In the genomic region with DNA sequence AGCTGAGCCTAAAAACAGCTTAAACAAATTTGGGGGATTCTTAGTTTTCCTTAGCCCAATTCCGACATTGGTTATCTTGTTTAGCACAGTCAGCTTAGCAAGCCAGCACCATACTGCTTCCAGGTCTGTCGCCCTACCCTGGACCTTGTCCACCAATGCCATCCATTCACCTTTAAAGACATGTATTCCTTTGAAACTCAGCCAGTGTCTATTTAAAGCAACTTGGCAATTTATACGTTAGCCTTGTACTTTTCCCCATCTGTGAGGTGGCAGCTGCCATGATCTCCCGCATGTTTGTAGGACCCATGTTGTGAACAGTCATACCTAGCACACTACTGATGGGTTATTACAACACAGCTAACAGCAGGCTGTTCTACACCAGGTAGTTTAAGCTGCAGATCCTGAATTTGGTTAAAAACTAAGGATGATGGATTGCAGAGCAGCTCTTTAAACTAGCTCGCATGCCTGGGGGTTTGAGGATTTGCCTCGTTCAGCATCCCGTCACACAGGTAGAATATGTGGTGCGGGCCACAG, we compare ENCODE assay signal across 11 mouse cellular contexts.
"Had no signal": no experiment of that assay in that cellular context is flagged by ENCODE, and none has a peak within 500 bp of the region (broad histone marks: within the 10 kb centered on the region; RNA-seq: fewer than 3 reads in every experiment).

No protein-coding gene starts in this region.

- DNase-seq: kidney, postnatal 10 days; left cerebral cortex, postnatal 4 days; liver, embryonic 13.5 days; liver, postnatal 0 days; right cerebral cortex, postnatal 14 days; thymus, postnatal 4 days had no signal

- H3K4me3 ChIP-seq: limb, embryonic 15.5 days; liver, embryonic 13.5 days; lung, embryonic 15.5 days; midbrain, embryonic 12.5 days; neural tube, embryonic 13.5 days had no signal

- H3K9ac ChIP-seq: limb, embryonic 15.5 days; liver, embryonic 13.5 days; liver, postnatal 0 days; lung, embryonic 15.5 days; midbrain, embryonic 12.5 days; neural tube, embryonic 13.5 days had no signal

- H3K4me2 ChIP-seq: limb, embryonic 15.5 days; liver, embryonic 13.5 days; lung, embryonic 15.5 days; midbrain, embryonic 12.5 days; neural tube, embryonic 13.5 days had no signal

- H3K4me1 ChIP-seq: limb, embryonic 15.5 days; lung, embryonic 15.5 days; midbrain, embryonic 12.5 days; neural tube, embryonic 13.5 days had no signal

- ATAC-seq: liver, postnatal 0 days; midbrain, embryonic 16.5 days had no signal

- H3K27ac ChIP-seq: limb, embryonic 15.5 days; liver, embryonic 13.5 days; lung, embryonic 15.5 days; midbrain, embryonic 12.5 days; neural tube, embryonic 13.5 days had no signal

- H3K27me3 ChIP-seq: limb, embryonic 15.5 days; liver, embryonic 13.5 days; lung, embryonic 15.5 days; midbrain, embryonic 12.5 days; neural tube, embryonic 13.5 days had no signal

- H3K9me3 ChIP-seq: limb, embryonic 15.5 days; liver, embryonic 13.5 days; lung, embryonic 15.5 days; midbrain, embryonic 12.5 days; neural tube, embryonic 13.5 days had no signal
